Mouse (Mus musculus) small intestine, adult 2 months (tissue): Measurements from ENCODE around the gene Ambra1. TPM values are rescaled to one million over a fixed set of nuclear protein-coding genes. Genes with fewer than 3 reads are reported as not detected.
"Not testable (repeated sequence)": the region's sequence is repeated elsewhere in the genome, so short reads cannot be mapped to it uniquely, and the experiment has no call there.

ENCODE experiments used
- H3K27ac ChIP-seq: fragments of 200-500 bp; 2 replicates; pipeline ENCODE4 v1.5.1; 2012; ENCODE audit warnings: low read depth, low read length, control low read depth, inconsistent platforms; ENCODE audit not compliant: insufficient read depth
- H3K27me3 ChIP-seq: fragments of 200-500 bp; 2 replicates; pipeline ENCODE4 v1.6.1; 2012; ENCODE audit warnings: mild to moderate bottlenecking, moderate library complexity, low read length, inconsistent platforms; ENCODE audit not compliant: control insufficient read depth, insufficient read depth
- H3K36me3 ChIP-seq: fragments of 200-500 bp; 2 replicates; pipeline ENCODE4 v1.6.1; 2012; ENCODE audit warnings: mild to moderate bottlenecking, low read length, control low read depth, inconsistent platforms; ENCODE audit not compliant: control insufficient read depth, insufficient read depth
- H3K4me1 ChIP-seq: fragments of 200-500 bp; 2 replicates; pipeline ENCODE4 v1.6.1; 2012; ENCODE audit warnings: low read length, inconsistent platforms, mixed read lengths; ENCODE audit not compliant: control insufficient read depth, insufficient read depth, insufficient read length
- H3K4me3 ChIP-seq: fragments of 200-500 bp; 2 replicates; pipeline ENCODE4 v1.5.1; 2012; ENCODE audit warnings: low read depth, mild to moderate bottlenecking, control low read depth, inconsistent platforms, low read length, moderate library complexity
- CTCF ChIP-seq: fragments of 200-500 bp; IDR thresholded peaks from 2 replicates; pipeline ENCODE4 v1.5.1; 2012; ENCODE audit warnings: low read depth, mild to moderate bottlenecking, control low read depth, inconsistent platforms, low read length, moderate library complexity, mixed read lengths; ENCODE audit not compliant: insufficient replicate concordance, insufficient read length; ENCODE audit errors: extremely low read depth
- POLR2A ChIP-seq: fragments of 200-500 bp; IDR thresholded peaks from 2 replicates; pipeline ENCODE4 v1.6.1; 2012; ENCODE audit warnings: low read depth, mild to moderate bottlenecking, control low read depth, inconsistent platforms, low read length, moderate library complexity
- WGBS: fragments of 180-500 bp; shearing (Covaris S2); methylation state at CpG from one replicate; pipeline ENCODE4 v1.1.7; 2018; 5-methylcytosine and 5-hydroxymethylcytosine counted together
- polyA plus RNA-seq: library from polyadenylated mRNA; depleted of rRNA; stranded (reverse); fragments of >200 nt; gene quantifications from 2 replicates; pipeline ENCODE4 v1.2.3, GENCODE M21; 2012

Gene Ambra1
- polyA plus RNA-seq, 1 experiment = 20.7 TPM

DNA sequence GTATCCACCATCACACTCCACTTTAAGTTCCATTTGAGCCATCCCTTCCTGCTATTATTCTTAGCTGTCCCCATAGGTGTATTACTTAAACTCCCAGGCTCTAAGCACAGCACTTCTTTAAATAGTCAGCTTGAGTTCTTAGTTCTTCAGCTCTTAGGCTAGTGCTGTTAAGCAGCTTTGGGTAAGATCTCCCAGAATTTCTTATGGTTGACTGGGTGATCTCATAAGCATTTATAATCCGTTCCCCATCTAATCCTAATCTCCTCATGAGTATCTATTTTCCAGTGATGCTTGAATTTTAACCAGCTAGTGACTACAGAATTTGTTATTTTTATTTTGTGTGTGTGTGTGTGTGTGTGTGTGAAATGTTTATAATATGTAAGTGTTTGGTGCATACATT lies 15.0 kb upstream of the Ambra1 start:
- WGBS = 97% methylated on average over 1 of the region's 1 CpGs
- Histone ChIP-seq H3K27me3 (no peaks in the 10 kb centered on the region), H3K4me1 (peaks cover 3% of the 10 kb centered on the region; the same call in 1 of the 2 replicates), H3K36me3 (peaks cover 5% of the 10 kb centered on the region), H3K4me3 (no peak overlapping the region), H3K27ac (no peak overlapping the region)
- no peak for TF ChIP-seq POLR2A
- no peak for TF ChIP-seq CTCF

DNA sequence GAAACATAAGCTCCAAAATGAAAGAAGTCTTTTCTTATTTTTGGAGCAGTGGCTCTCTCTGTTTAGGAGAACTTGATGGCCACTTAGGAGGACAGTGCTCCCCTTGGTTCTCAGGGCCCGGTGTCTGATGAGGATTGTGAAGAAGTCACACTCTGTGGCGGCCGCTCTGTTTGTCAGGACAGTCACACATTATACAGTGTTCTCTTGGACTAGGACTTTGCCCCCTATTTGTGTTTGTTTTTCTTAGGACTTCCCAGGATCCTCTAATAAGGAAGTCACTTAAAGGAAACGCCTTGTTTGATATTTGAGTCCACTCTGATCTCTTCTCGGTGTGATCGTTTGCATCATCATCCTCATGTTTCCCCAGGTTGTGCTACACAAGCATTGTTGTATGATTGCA lies 11.7 kb upstream of the Ambra1 start:
- no peaks in the 10 kb centered on the region for H3K27me3 ChIP-seq
- H3K36me3 ChIP-seq = peaks cover 10% of the 10 kb centered on the region
- peak overlapping the region; percentile 83 for H3K27ac ChIP-seq
- 26% methylated on average over 6 of the region's 6 CpGs for WGBS
- no peak overlapping the region; the same call in 1 of the 2 replicates for H3K4me3 ChIP-seq
- no peaks in the 10 kb centered on the region; the same call in 1 of the 2 replicates for H3K4me1 ChIP-seq
- no peak for TF ChIP-seq CTCF
- no peak for TF ChIP-seq POLR2A

DNA sequence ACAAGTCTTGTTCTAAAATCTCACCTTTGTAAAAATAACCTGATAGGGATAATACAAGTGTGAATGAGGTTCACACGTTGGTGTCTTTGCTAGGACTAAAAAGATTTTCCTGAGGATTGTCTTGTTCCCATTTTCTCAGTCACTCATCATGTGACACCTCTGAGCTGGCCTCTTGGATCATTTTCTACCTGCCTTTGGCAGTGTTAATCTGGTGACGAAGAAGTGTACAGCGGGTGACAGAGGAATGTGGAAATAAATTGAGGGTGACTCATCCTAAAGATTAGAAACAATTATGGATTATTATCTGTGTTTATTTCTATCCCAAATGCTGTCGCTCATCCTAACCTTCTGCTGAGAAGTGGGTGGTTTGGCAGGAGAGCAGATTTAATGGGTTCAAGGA lies 6.6 kb upstream of the Ambra1 start:
- H3K27ac ChIP-seq = no peak overlapping the region
- peaks cover 5% of the 10 kb centered on the region for H3K36me3 ChIP-seq
- H3K4me1 ChIP-seq = no peaks in the 10 kb centered on the region
- H3K27me3 ChIP-seq = no peaks in the 10 kb centered on the region
- 56% methylated on average over 4 of the region's 4 CpGs for WGBS
- no peak overlapping the region for H3K4me3 ChIP-seq
- TF ChIP-seq CTCF (no peak), POLR2A (no peak)

DNA sequence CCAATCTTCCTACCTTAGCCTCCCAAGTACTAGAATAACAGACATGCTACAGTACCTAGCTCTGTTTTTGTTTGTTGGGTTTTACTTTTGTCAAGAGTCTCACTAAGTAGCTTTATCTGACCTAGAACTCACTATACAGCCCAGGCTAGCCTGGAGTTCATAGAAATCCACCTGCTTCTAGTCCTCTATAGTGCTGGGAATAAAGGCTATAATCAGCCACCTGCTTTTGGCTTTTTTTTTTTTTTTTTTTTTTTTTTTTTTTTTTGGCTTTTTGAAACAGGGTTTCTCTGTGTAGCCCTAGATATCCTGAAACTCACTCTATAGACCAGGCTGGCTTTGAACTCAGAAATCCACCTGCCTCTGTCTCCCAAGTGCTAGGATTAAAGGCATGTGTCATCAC lies 6.0 kb upstream of the Ambra1 start:
- Histone ChIP-seq H3K27me3 (no peaks in the 10 kb centered on the region), H3K27ac (no peak overlapping the region), H3K4me1 (no peaks in the 10 kb centered on the region), H3K36me3 (peaks cover 5% of the 10 kb centered on the region), H3K4me3 (no peak overlapping the region)
- no peak for TF ChIP-seq POLR2A
- TF ChIP-seq CTCF = no peak

DNA sequence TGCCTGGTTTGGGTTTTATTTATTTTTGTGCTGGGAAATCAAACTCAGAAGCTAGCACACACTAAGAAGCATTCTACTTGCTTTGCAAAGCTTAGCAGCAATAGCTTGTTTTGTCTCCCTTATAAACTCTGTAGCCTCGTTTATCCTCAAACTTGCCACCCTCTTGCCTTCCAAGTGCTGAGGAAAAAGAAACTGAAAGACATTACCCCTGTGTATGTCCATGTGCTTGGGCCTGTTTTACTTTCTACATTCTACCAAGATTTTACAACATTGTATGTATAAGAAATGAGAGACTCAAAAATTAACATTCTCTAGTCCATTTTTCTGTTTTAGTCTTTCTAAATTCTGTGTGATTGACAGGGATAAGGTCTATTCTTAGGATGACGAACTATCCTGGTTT lies 5.2 kb upstream of the Ambra1 start:
- TF ChIP-seq POLR2A (no peak), CTCF (no peak)
- 47% methylated on average over 2 of the region's 2 CpGs for WGBS

DNA sequence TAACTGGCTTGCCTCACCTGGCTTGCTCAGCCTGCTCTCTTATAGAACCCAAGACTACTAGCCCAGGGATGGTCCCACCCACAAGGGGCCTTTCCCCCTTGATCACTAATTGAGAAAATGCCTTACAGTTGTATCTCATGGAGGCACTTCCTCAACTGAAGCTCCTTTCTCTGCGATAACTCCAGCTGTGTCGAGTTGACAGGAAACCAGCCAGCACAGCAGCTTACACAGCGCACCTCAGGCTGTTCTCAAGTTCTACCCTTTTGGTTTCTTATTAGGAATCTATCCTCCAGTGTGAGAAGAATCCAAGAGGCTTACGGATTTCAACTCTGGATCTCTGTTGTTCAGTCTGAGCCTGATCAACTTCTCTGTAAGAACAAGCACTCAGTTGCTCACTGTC lies 4.5 kb upstream of the Ambra1 start:
- H3K27me3 ChIP-seq, H3K4me3 ChIP-seq, H3K36me3 ChIP-seq, H3K27ac ChIP-seq, H3K4me1 ChIP-seq: not testable (repeated sequence)
- 47% methylated on average over 4 of the region's 4 CpGs for WGBS

More for the DNA sequence above, 5.2 kb upstream of the Ambra1 start:
- Histone ChIP-seq H3K36me3 (peaks cover 5% of the 10 kb centered on the region), H3K27me3 (no peaks in the 10 kb centered on the region), H3K27ac (no peak overlapping the region), H3K4me1 (no peaks in the 10 kb centered on the region), H3K4me3 (no peak overlapping the region)

DNA sequence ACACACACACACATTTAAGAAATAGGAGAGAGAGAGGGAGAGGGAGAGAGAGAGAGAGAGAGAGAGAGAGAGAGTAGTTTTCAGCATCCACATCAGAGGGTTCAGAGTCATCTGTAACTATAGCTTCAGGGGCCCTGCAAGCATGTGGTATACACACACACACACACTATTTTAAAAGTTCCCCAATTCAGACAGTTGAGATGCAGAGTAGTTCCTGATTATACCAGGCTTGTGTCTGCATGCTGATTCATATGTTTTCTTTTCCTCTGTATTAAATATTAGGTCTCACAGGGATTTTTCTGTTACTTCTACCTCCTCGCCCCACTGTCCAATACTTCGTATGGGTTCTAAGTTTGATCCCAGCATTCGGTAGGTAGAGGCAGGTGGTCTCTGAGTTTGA lies 2.9 kb upstream of the Ambra1 start:
- Histone ChIP-seq H3K27me3 (no peaks in the 10 kb centered on the region), H3K36me3 (no peaks in the 10 kb centered on the region), H3K4me1 (0 out of 2 replicates have a peak, but pooled peaks cover 1% of the 10 kb centered on the region), H3K27ac (no peak overlapping the region), H3K4me3 (no peak overlapping the region)
- TF ChIP-seq POLR2A (no peak), CTCF (no peak)
- WGBS = 89% methylated on average over 3 of the region's 3 CpGs

DNA sequence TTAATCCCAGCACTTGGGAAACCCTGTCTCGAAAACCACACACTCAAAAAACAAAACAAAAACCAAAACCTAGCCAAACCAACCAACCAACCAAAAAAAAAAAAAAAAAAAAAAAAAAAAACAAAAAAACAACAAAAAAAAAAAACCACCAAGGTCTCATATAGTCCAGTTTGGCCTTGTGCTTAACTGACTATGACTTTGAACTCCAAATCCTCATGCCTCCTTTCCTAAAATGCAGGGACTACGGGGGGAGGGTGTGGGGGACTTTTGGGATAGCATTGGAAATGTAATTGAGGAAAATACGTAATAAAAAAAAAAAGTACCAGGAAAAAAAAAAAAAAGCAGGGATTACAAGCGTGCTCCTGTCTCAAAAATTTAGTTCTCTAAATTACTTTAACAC lies 363 bp upstream of the Ambra1 start:
- Histone ChIP-seq H3K27ac (no peak overlapping the region), H3K36me3 (no peaks in the 10 kb centered on the region), H3K4me3 (no peak overlapping the region), H3K27me3 (no peaks in the 10 kb centered on the region), H3K4me1 (0 out of 2 replicates have a peak, but pooled peaks cover 2% of the 10 kb centered on the region)
- TF ChIP-seq POLR2A (no peak), CTCF (no peak)
- 9% methylated on average over 4 of the region's 4 CpGs for WGBS
